Mouse (Mus musculus) liver, adult 2 months (tissue): ENCODE measurements around the gene Cst8. TPM values are rescaled to one million over a fixed set of nuclear protein-coding genes. Genes with fewer than 3 reads are reported as not detected.

ENCODE experiments used
- DNase-seq: peaks from one replicate; pipeline ENCODE4 v3.0.0-alpha.2; 2011; ENCODE audit warnings: low read depth, low spot score; ENCODE audit errors: extremely low read depth
- H3K27ac ChIP-seq: fragments of 200-500 bp; replicated peaks from 2 replicates; pipeline ENCODE4 v1.5.1; 2012; ENCODE audit warnings: low read depth, mild to moderate bottlenecking, control low read depth, inconsistent platforms, low read length; ENCODE audit not compliant: insufficient read depth
- H3K27me3 ChIP-seq: fragments of 200-500 bp; 2 replicates; pipeline ENCODE4 v1.6.1; 2012; ENCODE audit warnings: mild to moderate bottlenecking, moderate library complexity, low read length, inconsistent platforms; ENCODE audit not compliant: control insufficient read depth, insufficient read depth
- H3K36me3 ChIP-seq: fragments of 200-500 bp; 2 replicates; pipeline ENCODE4 v1.6.1; 2012; ENCODE audit warnings: low read length, inconsistent platforms; ENCODE audit not compliant: control insufficient read depth, insufficient read depth
- H3K4me1 ChIP-seq: fragments of 200-500 bp; 2 replicates; pipeline ENCODE4 v1.6.1; 2011; ENCODE audit warnings: low read length; ENCODE audit not compliant: control insufficient read depth, insufficient read depth
- H3K4me3 ChIP-seq: fragments of 200-500 bp; 2 replicates; pipeline ENCODE4 v1.5.1; 2011; ENCODE audit warnings: low read depth, mild to moderate bottlenecking, control low read depth, low read length, moderate library complexity; ENCODE audit not compliant: insufficient read depth
- H3K79me2 ChIP-seq: fragments of 200-500 bp; 2 replicates; pipeline ENCODE4 v1.6.1; 2012; ENCODE audit warnings: inconsistent platforms, mild to moderate bottlenecking, low read length, moderate library complexity; ENCODE audit not compliant: control insufficient read depth, insufficient read depth
- H3K9ac ChIP-seq: fragments of 200-500 bp; 2 replicates; pipeline ENCODE4 v1.6.1; 2012; ENCODE audit warnings: low read depth, mild to moderate bottlenecking, control low read depth, inconsistent platforms, low read length
- CTCF ChIP-seq: fragments of 200-500 bp; IDR thresholded peaks from 2 replicates; pipeline ENCODE4 v1.5.1; 2011; ENCODE audit warnings: low read depth, low read length, control low read depth
- POLR2A ChIP-seq: fragments of 200-500 bp; IDR thresholded peaks from 2 replicates; pipeline ENCODE4 v1.6.1; 2011; ENCODE audit warnings: low read length, control low read depth; ENCODE audit not compliant: insufficient read depth; ENCODE audit errors: extremely low read depth
- WGBS: fragments of 180-500 bp; shearing (Covaris S2); methylation state at CpG from one replicate; pipeline ENCODE4 v1.1.7; 2018; 5-methylcytosine and 5-hydroxymethylcytosine counted together
- polyA plus RNA-seq: library from polyadenylated mRNA; depleted of rRNA; stranded (reverse); fragments of >200 nt; gene quantifications from 2 replicates; pipeline ENCODE4 v1.2.3, GENCODE M21; 2012; rRNA removed
- total RNA-seq: library from RNA; depleted of rRNA; stranded (reverse); fragments of >200 nt; gene quantifications from 2 replicates; pipeline ENCODE4 v1.2.3, GENCODE M21; 2014; rRNA removed

Cst8 gene
- total and polyA plus RNA-seq, 2 experiments = not detected

DNA sequence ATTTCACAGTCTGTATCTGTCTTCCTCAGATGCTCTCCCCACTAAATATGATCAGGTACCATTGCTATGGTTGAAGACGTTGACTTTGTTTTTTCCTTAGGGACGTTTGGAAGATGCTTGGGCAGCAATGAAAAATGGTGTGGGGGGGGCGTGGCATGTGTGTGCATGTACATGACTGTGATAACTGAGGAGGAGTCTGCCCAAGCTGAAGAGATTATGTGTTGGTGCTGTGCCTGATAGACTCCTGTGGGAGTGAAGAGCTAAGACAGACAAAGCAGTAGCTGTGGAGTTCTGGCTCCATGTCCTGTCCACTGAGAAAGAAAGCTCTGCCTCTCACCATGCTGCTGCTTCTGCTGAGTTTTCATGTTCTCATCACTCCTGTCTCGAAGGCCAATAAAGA lies 36.3 kb downstream of the Cst8 start, which contains the start of gene Cst9:
Gene Cst9 (plus strand): TSS at position 236 of the 400 bp plus-strand sequence.
- Histone ChIP-seq H3K4me1 (no peaks in the 10 kb centered on the region), H3K27me3 (no peaks in the 10 kb centered on the region), H3K79me2 (no peaks in the 10 kb centered on the region), H3K4me3 (no peak within 1 kb of the TSS), H3K27ac (no peak within 1 kb of the TSS), H3K9ac (no peak within 1 kb of the TSS), H3K36me3 (no peaks in the 10 kb centered on the region)
- DNase-seq = no peak
- WGBS = 67% methylated on average over 4 of the region's 4 CpGs
- TF ChIP-seq POLR2A (no peak), CTCF (no peak)

GRCm38 (mm10) chr2:148838075-148838777 lies 39.6 kb downstream of the Cst8 start:
- 77% methylated on average over 5 of the region's 5 CpGs for WGBS
- no peak overlapping the region for H3K4me3 ChIP-seq
- no peaks in the 10 kb centered on the region for H3K36me3 ChIP-seq
- TF ChIP-seq CTCF (no peak), POLR2A (no peak)
- H3K27ac ChIP-seq = no peak overlapping the region
- H3K9ac ChIP-seq = no peak overlapping the region
- H3K27me3 ChIP-seq = no peaks in the 10 kb centered on the region
- H3K79me2 ChIP-seq = no peaks in the 10 kb centered on the region
- no peak for DNase-seq
- H3K4me1 ChIP-seq = no peaks in the 10 kb centered on the region

GRCm38 (mm10) chr2:148839224-148839623 lies 40.6 kb downstream of the Cst8 start:
- TF ChIP-seq POLR2A = no peak
- TF ChIP-seq CTCF = no peak
- whole genome bisulfite sequencing = 71% methylated on average over 2 of the region's 2 CpGs
- Histone ChIP-seq H3K9ac (no peak overlapping the region), H3K27me3 (no peaks in the 10 kb centered on the region), H3K4me3 (no peak overlapping the region), H3K27ac (no peak overlapping the region), H3K36me3 (no peaks in the 10 kb centered on the region), H3K4me1 (no peaks in the 10 kb centered on the region), H3K79me2 (no peaks in the 10 kb centered on the region)
- DNase-seq = no peak

GRCm38 (mm10) chr2:148851116-148851906 lies 52.7 kb downstream of the Cst8 start:
- H3K4me1 ChIP-seq = 0 out of 2 replicates have a peak, but pooled peaks cover under 1% of the 10 kb centered on the region
- TF ChIP-seq CTCF (peak; percentile 38), POLR2A (no peak)
- H3K27me3 ChIP-seq = no peaks in the 10 kb centered on the region
- H3K4me3 ChIP-seq = no peak overlapping the region
- H3K9ac ChIP-seq = no peak overlapping the region
- peak; percentile 77 for DNase-seq
- H3K79me2 ChIP-seq = no peaks in the 10 kb centered on the region
- no peak overlapping the region for H3K27ac ChIP-seq
- 31% methylated on average over 8 of the region's 8 CpGs for WGBS
- no peaks in the 10 kb centered on the region for H3K36me3 ChIP-seq

Other genes with a start within 250 kb of the Cst8 start
- gene Nxt1, start 126.2 kb upstream of the Cst8 start, total RNA-seq = 10.3 and 13.0 TPM in 2 replicates
- 11.7 and 15.0 TPM in 2 replicates for gene Nxt1, start 126.2 kb upstream of the Cst8 start, polyA plus RNA-seq
- 49.8 and 52.2 TPM in 2 replicates for gene Gzf1, start 117.8 kb upstream of the Cst8 start, total RNA-seq
- 13.7 and 13.9 TPM in 2 replicates for gene Gzf1, start 117.8 kb upstream of the Cst8 start, polyA plus RNA-seq
- gene Napb, start 66.3 kb upstream of the Cst8 start, total RNA-seq = 1.7 TPM in 2 replicates
- 0.54 and 0.57 TPM in 2 replicates for gene Napb, start 66.3 kb upstream of the Cst8 start, polyA plus RNA-seq
- not detected in 2 replicates for gene Cstl1, start 48.4 kb upstream of the Cst8 start, total RNA-seq
- not detected in 2 replicates for gene Cstl1, start 48.4 kb upstream of the Cst8 start, polyA plus RNA-seq
- not detected in 2 replicates for gene Cst11, start 27.3 kb upstream of the Cst8 start, total RNA-seq
- gene Cst11, start 27.3 kb upstream of the Cst8 start, polyA plus RNA-seq = not detected in 2 replicates
- gene 8030411F24Rik, start 16.8 kb upstream of the Cst8 start, total RNA-seq = not detected in 2 replicates
- gene 8030411F24Rik, start 16.8 kb upstream of the Cst8 start, polyA plus RNA-seq = not detected in 2 replicates
- not detected in 2 replicates for gene Cst12, start 9.4 kb upstream of the Cst8 start, total RNA-seq
- not detected in 2 replicates for gene Cst12, start 9.4 kb upstream of the Cst8 start, polyA plus RNA-seq
- not detected in 2 replicates for gene Cst13, start 21.3 kb downstream of the Cst8 start, total RNA-seq
- not detected in 2 replicates for gene Cst13, start 21.3 kb downstream of the Cst8 start, polyA plus RNA-seq
- not detected in 2 replicates for gene Cst9, start 36.4 kb downstream of the Cst8 start, total RNA-seq
- gene Cst9, start 36.4 kb downstream of the Cst8 start, polyA plus RNA-seq = not detected in 2 replicates
- 0.20 TPM in 1 of 2 replicates, not detected in the other for gene 9230104L09Rik, start 66.3 kb downstream of the Cst8 start, total RNA-seq
- not detected in 2 replicates for gene 9230104L09Rik, start 66.3 kb downstream of the Cst8 start, polyA plus RNA-seq
- gene Cst3, start 76.9 kb downstream of the Cst8 start, total RNA-seq = 251 and 282 TPM in 2 replicates
- gene Cst3, start 76.9 kb downstream of the Cst8 start, polyA plus RNA-seq = 436 and 441 TPM in 2 replicates
- not detected in 2 replicates for gene Gm1330, start 204.5 kb downstream of the Cst8 start, total RNA-seq
- not detected in 2 replicates for gene Gm1330, start 204.5 kb downstream of the Cst8 start, polyA plus RNA-seq
- gene Gm10750, start 218.5 kb downstream of the Cst8 start, total RNA-seq = not detected in 2 replicates
- gene Gm10750, start 218.5 kb downstream of the Cst8 start, polyA plus RNA-seq = not detected in 2 replicates